Mouse (Mus musculus) v-Abl transformed pro-B cells (cell line): ENCODE measurements around the gene Srxn1.
"Not testable (repeated sequence)": the region's sequence is repeated elsewhere in the genome, so short reads cannot be mapped to it uniquely, and the experiment has no call there.

ENCODE experiments used
- in situ Hi-C, 2 experiments: fragments of 400-800 bp; cut with MboI; formaldehyde crosslinking; loops; one replicate each; pipeline ENCODE4 v1.15.1; 2025; ENCODE audit not compliant: unreplicated experiment in 2 of 2

Gene Srxn1

GRCm38 (mm10) chr2:152105318-152106224 is at the start of gene Srxn1:
TSS of gene Srxn1 (plus strand) at chr2:152105516.
- in situ Hi-C loops, result loop anchor here in 1 of 2 experiments (10.0 kb wide), 1 partner anchor 171 kb away; no protein-coding TSS in a partner anchor

GRCm38 (mm10) chr2:152056368-152057251 is 48.7 kb upstream of the Srxn1 start:
- in situ Hi-C loops, result no loop called here

- in situ Hi-C loops, result no loop called here
Observed at GRCm38 (mm10) chr2:152057252-152057563, 48.1 kb upstream of the Srxn1 start.

- in situ Hi-C loops, result not testable (repeated sequence)
Observed at GRCm38 (mm10) chr2:152062817-152063216, 42.5 kb upstream of the Srxn1 start.

GRCm38 (mm10) chr2:152068660-152069433 is 36.5 kb upstream of the Srxn1 start:
- in situ Hi-C loops, result no loop called here

GRCm38 (mm10) chr2:152069434-152069786 is 35.9 kb upstream of the Srxn1 start:
- in situ Hi-C loops, result no loop called here

GRCm38 (mm10) chr2:152069941-152070340 is 35.4 kb upstream of the Srxn1 start:
- in situ Hi-C loops, result no loop called here

- in situ Hi-C loops, result no loop called here
Observed at GRCm38 (mm10) chr2:152074521-152074920, 30.8 kb upstream of the Srxn1 start.

- in situ Hi-C loops, result loop anchor here in 1 of 2 experiments (25.0 kb wide), 1 partner anchor 138 kb away; no protein-coding TSS in a partner anchor
Observed at GRCm38 (mm10) chr2:152075294-152075889, 29.9 kb upstream of the Srxn1 start.

GRCm38 (mm10) chr2:152077337-152077736 is 28.0 kb upstream of the Srxn1 start:
- in situ Hi-C loops, result loop anchor here in 1 of 2 experiments (25.0 kb wide), 1 partner anchor 140 kb away; no protein-coding TSS in a partner anchor

- in situ Hi-C loops, result loop anchor here in 1 of 2 experiments (25.0 kb wide), 1 partner anchor 144 kb away; no protein-coding TSS in a partner anchor
Observed at GRCm38 (mm10) chr2:152080685-152081541, 24.4 kb upstream of the Srxn1 start, which contains the start of gene Scrt2. TSS of gene Scrt2 (plus strand) at chr2:152081529.

- in situ Hi-C loops, result loop anchor here in 1 of 2 experiments (25.0 kb wide), 1 partner anchor 145 kb away; no protein-coding TSS in a partner anchor
Observed at GRCm38 (mm10) chr2:152081641-152082448, 23.5 kb upstream of the Srxn1 start.

GRCm38 (mm10) chr2:152082456-152083285 is 22.6 kb upstream of the Srxn1 start:
- in situ Hi-C loops, result loop anchor here in 1 of 2 experiments (25.0 kb wide), 1 partner anchor 145 kb away; no protein-coding TSS in a partner anchor

GRCm38 (mm10) chr2:152083411-152083810 is 21.9 kb upstream of the Srxn1 start:
- in situ Hi-C loops, result loop anchor here in 1 of 2 experiments (25.0 kb wide), 1 partner anchor 146 kb away; no protein-coding TSS in a partner anchor

- in situ Hi-C loops, result loop anchor here in 1 of 2 experiments (25.0 kb wide), 1 partner anchor 147 kb away; no protein-coding TSS in a partner anchor
Observed at GRCm38 (mm10) chr2:152084298-152084697, 21.0 kb upstream of the Srxn1 start.

- in situ Hi-C loops, result loop anchor here in 1 of 2 experiments (25.0 kb wide), 1 partner anchor 148 kb away; no protein-coding TSS in a partner anchor
Observed at GRCm38 (mm10) chr2:152085414-152085813, 19.9 kb upstream of the Srxn1 start.

- in situ Hi-C loops, result loop anchor here in 1 of 2 experiments (25.0 kb wide), 1 partner anchor 149 kb away; no protein-coding TSS in a partner anchor
Observed at GRCm38 (mm10) chr2:152086451-152086850, 18.9 kb upstream of the Srxn1 start.
